Mouse (Mus musculus): ENCODE results near the gene Ss18l2.
A peak's percentile ranks its signal among the peaks of the same experiment; 100 is the strongest.

The Ss18l2 gene

DNA sequence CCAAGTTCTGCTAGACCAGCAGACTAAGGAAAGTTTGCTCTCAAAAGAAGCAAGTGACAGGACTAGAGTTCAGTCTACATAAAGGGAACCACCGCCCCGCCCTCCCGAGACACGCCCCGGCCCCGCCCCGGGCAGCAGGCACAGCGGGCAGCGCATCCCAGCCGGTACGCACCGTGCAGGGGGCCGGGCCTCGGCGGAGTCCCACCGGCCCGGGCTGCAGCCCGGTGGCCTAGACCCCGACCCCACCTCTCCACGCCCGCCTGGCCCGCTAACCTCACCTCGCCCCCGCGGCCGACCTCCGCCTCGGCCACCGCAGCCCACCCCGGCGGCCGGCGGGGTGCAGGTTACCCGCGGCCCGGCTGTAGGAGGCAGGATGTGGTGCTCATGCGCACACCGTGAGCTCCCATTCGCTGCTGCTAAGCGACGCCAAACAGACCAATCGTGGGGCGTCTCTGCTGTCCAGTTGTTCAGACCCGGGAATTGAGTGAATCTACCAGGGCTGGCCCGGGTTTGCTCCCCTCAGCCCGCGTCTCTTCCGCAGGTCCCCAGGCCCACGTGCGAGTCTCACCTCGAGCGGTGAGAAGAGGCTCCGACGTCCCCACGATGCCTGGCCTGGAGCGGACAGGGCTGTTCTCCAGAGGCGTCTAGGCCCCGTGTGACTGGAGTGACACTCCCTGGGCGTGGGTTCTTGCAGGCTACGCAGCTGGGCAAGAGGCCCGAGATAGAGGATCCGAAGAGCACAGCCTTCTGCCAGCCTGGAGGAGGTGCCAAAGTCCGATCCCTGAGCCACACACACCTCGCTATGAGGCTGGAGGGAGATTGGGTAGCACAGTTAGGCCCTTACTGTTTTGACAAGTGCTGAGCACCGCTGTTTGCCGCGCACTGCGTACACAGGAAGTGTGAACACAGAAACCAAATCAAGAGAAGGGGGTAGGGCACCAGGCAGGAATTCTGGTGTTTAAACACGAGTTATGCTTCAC lies 5.2 kb upstream of the Ss18l2 start, which contains the start of gene Sec22c:
TSS of gene Sec22c (minus strand) at position 845 of the 980 bp plus-strand sequence.
- peak; percentile 92 to 94 for DNase-seq

DNA sequence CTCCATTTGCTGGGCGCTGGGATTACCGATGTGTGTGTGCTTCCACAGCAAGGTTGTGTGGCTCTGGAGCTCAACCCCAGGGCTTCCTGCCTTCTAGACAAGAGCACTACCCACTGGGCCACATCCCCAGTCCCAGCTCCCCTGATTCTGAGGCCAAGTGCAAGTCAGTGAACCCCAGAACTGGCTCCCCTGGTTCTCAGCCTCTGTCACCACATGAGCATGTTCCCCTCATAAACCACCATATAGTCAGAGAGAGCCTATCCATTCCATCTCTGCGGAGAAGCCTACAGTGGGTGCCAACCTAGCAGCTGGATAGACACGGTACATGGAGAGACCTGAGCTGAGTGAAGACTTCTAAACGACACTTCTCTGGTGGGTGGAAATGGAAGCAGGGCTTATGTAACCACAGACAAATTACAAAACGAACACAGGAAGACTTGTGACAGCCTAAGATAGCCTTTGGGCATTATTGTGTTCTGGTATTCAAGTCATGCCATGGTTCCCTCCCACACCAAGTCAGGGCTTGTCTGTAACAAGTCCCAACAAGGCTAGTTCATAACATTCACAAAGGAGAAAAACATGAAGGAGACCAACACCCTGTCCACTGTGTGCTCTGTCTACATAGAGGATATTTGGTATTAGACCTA lies 4.0 kb upstream of the Ss18l2 start:
- no peak for DNase-seq

DNA sequence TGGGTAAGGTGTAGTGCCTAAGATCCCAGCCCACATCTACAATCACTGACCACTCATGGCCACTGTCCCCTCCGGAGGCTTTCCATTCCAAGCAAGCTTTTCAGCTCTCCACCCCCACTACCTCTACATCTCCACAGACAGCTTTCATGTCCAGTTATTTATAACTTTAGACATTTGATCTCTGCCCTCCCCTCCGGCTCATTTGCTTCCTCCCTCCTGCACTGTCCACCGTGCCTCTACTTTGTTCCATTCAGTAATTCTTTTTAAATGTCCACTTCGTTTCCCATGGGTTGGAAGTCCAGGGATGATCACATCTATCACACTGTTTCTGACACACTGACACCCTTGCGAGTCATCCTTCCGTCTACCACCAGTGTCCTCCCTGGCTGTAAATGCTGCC lies 2.3 kb upstream of the Ss18l2 start:
- no peak for DNase-seq

DNA sequence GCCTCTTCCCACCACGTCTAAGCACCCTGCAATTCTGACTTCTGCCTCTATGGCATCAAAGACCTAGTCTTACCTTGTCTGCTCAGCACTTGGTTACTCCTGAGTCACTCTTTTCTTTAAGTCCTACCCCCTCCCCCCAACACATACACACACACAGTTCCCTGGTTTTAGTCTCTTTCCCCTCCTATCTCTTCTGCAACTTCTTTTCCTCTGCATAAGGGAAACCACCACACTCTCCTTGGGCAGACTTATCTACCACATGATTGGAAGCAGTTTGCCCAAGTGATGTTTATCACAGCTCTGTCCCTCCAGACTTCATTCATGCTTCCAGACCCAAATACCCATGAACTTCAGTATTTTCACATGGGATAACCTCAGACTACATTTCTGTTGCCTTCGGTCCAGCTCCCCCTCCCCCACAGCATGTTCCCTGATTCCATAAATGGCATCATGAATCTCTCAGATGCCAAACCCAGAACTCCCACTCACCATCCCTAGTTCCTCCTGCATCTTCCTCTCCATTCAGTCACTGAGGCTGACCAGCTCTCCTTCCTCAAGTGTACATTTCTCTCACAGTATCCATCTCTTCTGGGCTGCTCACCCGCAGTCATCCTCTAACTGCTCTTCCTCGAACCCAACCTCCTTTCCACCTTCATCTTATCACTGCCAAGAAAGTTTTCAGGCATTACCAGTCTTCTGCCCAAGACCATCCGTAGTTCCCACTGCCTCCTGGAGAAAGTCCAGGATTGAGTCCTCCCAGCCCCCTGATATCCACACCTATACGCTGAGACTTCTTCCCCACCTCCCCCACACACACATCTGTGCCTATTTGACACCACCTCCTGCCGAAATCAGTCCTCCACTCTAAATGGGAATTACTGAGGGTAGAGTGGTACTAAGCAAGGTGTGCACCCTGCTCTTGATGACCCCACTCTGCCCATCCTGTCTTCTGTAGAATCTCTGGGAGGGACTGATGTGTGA lies 1.3 kb upstream of the Ss18l2 start:
- DNase-seq, result no peak

DNA sequence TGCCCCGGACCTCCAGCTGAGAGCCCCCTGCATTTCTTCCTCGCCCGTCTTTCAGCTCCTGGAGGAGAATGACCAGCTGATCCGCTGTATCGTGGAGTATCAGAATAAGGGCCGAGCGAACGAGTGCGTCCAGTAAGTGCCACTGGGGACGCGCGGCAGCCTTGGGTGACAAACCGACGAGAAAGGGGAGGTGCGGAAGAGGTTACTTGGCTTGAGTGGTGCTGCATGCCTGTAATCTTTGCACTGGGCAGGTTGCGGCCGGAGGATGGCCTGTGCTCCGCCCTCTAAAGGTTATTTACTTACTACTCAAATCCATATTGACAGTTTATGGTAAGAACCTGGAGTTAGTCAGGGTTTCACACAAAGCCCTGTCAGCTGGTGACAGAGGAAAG lies 451 bp downstream of the Ss18l2 start:
- DNase-seq, result no peak

DNA sequence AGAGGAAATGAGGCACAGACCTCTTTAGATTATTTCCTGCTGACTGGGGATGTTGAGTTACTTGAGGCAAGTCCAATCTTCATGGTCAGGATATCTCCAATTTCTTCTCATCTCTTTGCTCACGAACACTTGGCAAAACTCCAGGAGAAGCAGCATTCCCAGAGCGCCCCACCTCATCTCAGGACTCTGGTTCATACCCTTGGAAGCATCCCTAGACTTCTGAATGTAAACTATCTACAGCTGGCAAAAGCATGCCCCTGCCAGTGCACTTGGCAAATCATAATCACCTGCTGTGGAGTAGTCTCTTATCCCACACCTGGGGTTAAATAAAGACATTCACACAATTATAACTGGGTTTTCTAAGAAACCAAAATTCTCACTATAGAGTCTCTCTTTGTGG lies 6.9 kb downstream of the Ss18l2 start:
- DNase-seq, result no peak

DNA sequence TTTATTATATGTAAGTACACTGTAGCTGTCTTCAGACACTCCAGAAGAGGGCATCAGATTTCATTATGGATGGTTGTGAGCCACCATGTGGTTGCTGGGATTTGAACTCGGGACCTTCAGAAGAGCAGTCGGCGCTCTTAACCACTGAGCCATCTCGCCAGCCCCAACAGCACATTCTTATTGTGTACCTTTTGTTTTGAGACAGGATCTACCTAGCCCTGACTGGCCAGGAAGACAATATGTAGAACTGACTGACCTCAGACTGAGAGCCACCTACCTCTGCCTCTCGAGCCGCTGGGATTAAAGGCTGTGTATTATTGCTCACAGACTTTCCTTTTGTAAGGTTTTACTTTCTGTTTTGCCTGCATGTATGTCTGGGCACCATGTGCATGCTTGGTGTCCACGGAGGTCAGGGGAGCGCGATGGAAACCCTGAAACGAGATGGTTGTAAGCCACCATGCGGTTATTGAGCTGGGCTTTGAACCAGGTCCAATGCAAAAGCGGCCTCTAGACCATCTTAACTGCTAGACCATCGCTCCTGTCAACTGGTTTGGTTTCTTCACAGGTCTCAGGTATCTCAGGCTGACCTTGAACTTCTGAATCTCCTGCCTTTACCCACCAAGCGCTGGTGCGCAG lies 8.1 kb downstream of the Ss18l2 start:
- DNase-seq, result peak in 1 of 2 experiments; percentile 32

DNA sequence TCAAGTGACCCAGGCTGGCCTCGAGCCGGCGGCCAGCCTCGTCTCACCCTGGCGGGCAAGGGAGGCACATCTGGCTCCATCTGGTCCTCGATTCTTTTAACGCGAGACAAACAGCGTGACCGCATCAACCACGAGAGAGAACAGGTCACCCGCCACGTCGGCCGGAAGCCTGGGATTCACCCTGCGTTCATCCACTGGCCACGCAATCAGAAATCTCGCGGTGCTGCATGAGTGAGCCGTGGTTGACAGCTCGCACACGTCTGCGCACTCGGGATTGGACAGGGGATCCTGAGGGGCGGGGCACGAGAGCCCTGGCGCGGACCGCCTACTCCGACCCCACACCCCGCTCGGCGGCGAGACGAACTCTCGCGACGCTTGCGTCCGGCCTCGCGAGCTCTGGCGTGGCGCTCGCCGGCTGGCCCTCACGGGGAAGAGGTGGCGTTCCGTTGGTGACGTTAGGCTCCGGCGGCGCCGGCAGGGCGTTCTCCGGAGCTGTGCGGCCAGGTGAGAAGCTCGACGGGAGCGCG lies 8.7 kb downstream of the Ss18l2 start, which contains the start of gene Nktr:
TSS of gene Nktr (plus strand) at position 378 of the 527 bp plus-strand sequence.
- peak; percentile 98 to 100 for DNase-seq

DNA sequence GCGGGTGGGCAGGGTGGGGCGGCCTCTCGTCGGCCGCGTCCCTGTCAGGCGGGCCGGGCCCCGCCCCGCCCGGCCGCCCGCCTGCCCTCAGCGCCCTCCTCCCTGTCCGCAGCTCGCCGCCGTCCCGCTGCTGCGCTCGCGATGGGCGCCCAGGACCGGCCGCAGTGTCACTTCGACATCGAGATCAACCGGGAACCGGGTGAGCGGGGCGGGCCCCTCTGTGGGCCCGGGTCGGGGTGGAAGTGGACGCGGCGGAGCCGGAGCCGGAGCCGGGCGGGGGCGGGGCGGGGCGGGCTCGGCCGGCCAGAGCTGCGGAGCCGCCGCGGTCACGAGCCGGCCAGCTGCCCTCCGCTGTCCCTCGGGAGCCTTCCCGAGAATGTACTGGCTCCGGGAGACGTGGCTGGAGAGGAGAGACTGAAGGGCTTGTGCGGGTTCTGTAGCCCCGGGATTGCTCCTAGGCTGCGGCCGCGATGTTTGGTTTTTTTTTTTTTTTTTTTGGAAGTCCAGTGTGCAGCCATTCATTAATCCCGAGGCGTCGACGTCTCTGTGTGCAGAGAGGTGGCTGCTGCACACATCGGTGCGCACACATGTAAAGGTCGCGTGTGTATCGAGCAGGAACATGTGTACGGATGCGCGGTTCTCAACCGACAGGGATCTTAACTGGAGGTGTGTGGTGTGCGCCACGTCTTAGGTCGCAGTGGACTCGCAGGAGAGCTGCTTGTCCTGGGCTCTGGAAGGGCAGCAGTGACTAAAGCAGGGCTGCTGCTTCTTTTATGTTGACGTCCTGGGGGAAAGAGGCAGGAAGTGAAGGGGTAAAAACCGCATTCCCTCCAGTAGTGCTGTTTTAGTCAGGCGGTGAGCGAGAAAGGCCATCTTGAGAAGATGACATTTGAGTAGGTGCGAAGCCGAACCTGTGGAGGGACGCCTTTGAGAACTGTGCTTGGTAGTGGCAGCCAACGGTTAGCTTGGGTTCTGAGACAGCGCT lies 9.5 kb downstream of the Ss18l2 start:
- DNase-seq, result peak in 1 of 2 experiments; percentile 34

DNA sequence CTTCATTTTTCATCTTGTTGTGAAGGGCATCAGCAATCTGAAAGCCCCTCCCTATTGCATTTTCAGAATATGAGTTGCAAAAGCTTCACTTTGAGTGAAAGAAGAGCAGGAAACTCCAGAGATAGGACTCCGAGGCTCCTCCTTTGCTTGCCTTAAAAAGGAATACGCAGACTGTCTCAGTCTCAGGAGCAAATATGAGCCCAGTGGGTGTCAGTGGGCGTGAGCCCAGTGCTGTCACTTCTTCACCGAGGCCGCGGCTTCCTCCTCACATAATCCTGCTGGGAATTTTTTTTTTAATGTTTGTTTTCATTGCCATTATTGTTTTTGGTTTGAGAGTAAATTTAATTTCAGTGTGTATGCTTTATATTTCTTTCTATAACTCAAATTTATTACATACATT lies 30.4 kb downstream of the Ss18l2 start:
- no peak for DNase-seq

DNA sequence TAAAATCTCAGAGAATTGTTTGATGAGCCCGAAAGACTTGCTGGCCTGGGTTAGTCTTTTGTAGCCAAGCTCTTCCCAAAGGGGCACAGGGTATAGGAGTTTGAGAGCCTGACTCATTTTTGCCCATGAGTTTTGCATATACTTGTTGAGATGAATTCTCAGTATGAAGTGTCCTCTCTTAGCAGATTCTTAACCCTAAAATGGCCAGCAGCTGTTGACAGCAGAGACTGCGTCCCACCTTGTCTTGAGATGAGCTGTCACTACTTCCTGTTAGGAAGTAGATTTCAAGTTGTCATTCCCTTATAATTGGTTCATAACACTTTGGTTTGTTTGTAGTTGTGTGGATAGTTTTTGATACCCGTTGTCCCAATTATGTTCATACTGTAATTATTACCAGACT lies 31.0 kb downstream of the Ss18l2 start:
- DNase-seq, result no peak

DNA sequence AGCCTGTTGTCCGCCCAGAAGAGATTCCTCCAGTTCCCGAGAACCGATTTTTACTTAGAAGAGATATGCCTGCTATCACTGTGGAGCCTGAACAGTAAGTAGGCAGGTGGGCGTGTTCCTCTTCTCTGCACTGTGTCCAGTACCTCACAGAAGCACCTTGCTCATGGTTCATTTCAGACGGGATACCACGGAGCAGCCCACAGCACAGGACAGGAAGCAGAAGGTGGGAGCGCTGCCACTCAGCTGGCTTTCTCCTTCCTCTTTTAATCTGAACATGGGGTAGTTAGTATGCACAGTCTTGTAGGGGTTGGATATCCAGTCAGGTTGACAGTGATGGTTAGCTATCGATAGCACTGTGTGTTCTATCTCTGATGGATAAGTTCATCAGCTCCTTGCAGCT lies 33.9 kb downstream of the Ss18l2 start:
- DNase-seq, result no peak

DNA sequence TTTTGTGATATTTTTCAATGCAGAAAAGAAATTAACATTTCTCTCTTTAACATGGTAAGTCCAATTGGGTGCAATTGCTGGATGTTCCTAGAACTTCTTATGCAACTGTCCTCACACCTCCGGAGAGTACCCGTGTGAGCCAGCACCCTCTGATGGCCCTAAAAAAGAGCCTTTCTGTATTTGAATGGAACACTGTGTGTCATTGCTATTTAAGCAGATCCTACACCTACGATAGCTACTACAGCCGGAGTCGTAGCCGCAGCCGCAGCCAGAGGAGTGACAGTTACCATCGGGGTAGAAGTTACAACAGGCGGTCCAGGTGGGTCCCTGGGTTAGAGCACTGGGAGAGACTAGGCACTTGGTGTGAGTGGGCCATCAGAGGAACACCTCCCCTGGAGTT lies 42.6 kb downstream of the Ss18l2 start:
- DNase-seq, result no peak

DNA sequence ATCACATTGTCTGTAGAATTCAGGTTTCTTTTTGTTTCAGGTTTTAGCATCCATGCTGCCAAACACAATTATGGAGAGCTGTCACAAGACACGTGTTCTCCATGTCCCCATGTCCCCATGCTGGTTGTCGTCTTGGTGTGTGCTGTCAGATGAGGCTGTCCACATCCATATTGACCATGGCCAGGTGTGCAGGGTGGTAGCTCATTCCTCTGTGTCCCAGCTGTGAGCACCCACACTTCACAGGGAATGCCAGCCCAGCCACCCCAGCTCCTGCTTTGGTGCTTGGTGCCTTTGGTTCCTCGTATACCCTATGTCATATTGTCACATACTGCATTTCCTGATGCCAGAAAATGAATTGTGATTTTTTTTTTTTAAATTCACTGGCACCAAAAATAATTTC lies 44.5 kb downstream of the Ss18l2 start:
- no peak for DNase-seq

DNA sequence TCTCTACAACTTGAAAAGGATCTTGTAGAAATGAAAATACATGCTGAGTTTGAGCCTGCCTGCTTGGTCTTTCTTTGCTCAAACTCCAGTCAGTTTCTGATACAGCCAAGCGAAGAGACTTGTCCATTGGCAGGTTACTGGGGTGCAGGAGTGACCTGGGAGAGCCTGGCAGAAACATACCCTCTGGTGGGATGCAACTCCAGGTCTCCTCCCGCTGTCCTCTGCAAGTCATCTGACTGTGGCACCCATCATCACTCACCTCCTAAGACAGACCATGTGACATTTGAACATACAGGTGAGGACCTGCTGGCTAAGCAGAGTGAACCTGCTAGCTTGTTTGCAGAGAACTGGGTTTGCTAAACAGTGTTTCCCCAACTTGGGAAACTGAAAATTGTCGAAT lies 46.7 kb downstream of the Ss18l2 start:
- DNase-seq, result no peak

DNA sequence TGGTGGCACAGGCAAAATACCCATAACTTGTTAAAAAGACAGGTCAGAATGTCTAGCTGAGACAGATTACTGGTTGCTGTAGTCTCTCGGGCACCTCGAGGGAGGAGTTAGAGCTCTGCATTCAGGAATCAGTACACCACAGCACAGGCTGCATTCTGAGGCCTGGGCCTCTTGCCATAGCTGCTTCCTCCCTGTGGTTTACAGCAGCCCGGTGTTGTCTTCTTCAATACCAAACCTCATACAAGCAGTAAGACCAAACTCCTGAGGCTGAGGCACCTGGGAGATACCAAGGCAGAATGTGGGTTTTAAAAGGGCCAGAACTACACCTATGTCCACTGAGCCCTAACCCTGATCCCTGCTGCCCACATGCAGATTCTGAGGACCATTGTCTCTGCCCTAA lies 47.3 kb downstream of the Ss18l2 start:
- DNase-seq, result no peak

DNA sequence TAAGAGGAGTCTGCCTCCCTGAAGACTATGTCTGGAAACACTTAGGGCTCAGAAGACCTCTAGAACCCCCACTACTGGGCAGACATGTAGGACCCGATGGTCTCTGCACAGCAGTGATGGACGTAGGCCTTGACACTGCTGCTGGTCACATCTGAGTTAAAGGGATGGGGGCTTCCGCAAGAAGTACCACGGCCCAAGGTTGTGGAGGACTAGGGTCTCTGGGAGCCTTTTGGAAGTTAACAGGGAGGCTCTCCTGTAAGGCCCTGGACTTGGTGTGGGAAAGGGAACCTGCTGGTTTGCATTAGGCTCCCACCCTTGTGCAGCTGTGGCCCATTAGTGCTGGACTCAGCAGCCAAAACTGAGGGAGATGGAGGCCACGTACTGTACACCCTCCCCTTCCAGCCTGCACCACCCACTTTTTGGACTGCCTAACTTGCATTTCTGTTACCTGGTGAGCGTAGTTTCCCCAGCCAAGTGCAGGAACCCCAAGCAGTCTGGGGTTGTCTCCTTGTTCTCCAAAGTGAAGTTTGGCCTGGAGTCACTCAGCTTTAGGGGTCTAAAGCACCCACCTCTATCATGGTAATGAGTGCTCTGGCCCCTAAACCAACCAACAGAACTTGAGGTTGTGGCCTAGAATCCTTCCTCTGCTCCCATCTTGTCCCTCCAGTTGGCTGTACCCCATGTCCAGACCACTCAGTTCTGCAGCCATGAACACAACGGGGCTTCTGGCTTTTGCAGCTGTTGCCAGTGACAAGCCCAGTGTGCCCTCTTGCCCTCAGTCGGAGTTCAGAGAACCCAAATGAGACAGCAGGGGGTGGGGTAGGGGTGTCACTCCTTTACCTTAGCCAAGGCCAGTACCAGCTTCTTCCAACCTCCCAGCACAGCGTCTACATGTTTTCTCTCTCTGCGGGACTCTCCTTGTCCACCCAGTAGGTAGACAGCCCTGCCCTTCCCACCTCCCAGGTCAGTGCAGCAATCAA lies 48.0 kb downstream of the Ss18l2 start:
- DNase-seq, result peak in 1 of 2 experiments; percentile 16

DNA sequence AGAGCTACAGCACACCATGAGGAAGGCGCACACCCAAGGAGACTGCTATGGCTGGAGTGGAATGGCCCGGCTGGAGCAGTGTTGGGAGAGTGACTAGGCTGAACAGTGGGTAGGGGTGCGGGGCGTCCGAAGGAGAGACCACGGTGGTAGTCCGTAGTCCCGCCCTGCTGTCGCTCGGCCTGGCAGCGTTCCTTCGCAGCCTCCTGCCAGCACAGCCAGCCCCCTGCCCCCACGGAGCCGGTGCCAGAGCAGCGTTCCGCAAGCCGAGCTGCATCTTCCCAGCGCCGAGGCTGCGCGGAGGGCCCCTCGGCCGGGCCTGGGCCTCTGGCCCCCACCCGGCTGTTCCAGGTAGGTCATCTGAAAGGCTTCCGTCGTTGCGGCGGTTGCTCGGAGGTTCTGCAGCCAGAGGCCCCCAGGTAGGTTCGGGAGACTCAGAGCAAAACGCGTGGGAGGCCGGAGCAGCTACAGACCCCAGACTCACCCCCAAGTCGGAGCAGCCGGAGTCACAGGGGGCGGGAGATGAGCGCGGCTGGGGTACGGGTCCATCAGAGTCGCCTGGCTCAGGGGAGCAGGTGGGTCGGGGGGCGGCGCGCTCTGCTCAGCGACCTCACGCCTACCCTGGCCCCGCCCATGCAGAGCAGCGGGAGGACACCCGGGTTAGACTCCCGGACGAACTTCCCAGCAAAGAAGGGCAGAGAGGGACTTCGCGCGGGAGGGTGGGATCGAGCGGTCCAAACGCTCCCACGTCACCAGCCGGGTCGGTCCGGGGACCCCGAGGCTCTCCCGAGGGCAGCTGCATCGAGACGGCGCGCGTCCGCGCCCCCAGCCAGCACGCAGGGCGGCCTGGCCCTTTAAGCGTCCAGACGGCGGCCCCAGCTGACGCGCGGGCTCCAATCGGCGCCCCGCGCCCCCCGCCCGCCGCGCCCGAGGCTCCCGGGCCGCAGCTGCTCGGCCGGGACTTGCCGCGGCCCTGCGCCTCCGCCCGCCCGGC lies 49.3 kb downstream of the Ss18l2 start, which contains the start of gene Zfp651:
TSS of gene Zfp651 (plus strand) at position 240 of the 991 bp plus-strand sequence.
- peak; percentile 69 to 87 for DNase-seq
